Mouse (Mus musculus): ENCODE measurements around the gene B4galt2. TPM values are rescaled to one million over a fixed set of nuclear protein-coding genes. Genes with fewer than 3 reads are reported as not detected.

The B4galt2 gene
- polyA plus RNA-seq, 1 experiment from 2014 or later: 27.6 TPM

DNA sequence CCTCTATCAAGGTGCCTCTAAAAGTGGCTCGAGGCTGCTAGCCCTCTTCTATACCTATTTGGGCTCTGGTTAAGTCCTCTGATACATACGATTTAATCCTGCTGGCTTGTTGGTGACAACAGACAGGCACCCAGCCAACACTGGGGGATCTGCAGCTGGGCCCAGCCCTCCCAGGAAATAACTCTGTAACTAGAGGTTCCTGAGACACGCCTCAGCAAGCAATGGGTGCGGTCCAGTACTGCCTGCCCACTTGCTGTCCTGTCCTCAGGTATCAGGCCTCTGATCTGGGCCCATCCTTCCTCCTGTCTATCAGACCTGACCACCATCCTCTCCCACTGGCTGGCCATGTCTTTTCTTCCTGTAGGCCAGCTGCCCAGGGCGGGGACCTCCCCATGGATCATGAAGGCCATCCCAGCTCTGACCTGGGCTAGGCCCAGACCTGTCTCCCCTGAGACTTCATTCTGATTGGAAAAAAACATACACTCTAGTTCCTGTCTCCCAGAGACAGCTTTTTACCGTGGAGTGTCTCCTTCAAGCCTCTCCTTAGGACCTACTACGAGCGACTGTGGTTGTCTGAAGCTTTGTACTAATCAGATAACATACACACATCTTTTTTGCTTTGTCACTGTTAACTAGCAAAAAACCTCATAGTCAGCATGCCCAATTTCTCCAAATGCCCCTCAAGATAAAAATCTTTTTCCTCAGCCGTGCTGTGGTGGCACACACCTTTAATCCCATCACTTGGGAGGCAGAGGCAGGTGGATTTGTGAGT, 51.2 kb downstream of the B4galt2 start:
- Histone ChIP-seq H3K9ac (no peak overlapping the region), H3K27me3 (peaks cover 6% of the 10 kb centered on the region; the same call in 1 of the 2 replicates), H3K9me3 (no peaks in the 10 kb centered on the region), H3K4me2 (no peak overlapping the region), H3K4me3 (no peak overlapping the region), H3K4me1 (peaks cover 28% of the 10 kb centered on the region), H3K27ac (no peak overlapping the region), H3K36me3 (no peaks in the 10 kb centered on the region)
- no peak for ATAC-seq (ENCODE audit: insufficient number of reproducible peaks, low FRiP score, low TSS enrichment, low read depth)
- 75% methylated on average over 9 of the region's 9 CpGs for WGBS

DNA sequence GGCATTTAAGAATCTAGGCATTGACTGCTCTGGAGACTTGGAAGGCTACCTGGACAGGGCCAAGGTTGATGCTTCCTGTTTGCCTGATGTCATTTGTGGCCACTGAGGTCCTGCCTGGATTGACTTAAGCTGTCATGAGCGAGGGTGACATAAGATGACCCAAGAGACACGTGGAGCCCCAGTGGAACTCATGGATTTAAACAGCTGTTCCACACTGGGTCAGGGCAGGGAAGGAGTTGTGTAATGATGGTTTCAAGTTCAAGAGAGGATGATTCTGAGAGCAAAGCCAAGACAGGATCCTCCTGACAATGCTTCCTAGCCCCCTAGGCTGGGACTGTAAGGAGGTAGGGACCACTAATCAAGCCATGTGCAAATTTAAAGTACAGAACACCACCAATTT, 51.8 kb downstream of the B4galt2 start:
- no peak overlapping the region for H3K9ac ChIP-seq
- no peak overlapping the region for H3K4me2 ChIP-seq
- peaks cover 23% of the 10 kb centered on the region for H3K4me1 ChIP-seq
- no peak for ATAC-seq (ENCODE audit: insufficient number of reproducible peaks, low FRiP score, low TSS enrichment, low read depth)
- H3K4me3 ChIP-seq: no peak overlapping the region
- H3K27me3 ChIP-seq: peaks cover 6% of the 10 kb centered on the region; the same call in 1 of the 2 replicates
- no peaks in the 10 kb centered on the region for H3K36me3 ChIP-seq
- WGBS: 59% methylated on average over 2 of the region's 2 CpGs
- no peak overlapping the region for H3K27ac ChIP-seq
- no peaks in the 10 kb centered on the region for H3K9me3 ChIP-seq

DNA sequence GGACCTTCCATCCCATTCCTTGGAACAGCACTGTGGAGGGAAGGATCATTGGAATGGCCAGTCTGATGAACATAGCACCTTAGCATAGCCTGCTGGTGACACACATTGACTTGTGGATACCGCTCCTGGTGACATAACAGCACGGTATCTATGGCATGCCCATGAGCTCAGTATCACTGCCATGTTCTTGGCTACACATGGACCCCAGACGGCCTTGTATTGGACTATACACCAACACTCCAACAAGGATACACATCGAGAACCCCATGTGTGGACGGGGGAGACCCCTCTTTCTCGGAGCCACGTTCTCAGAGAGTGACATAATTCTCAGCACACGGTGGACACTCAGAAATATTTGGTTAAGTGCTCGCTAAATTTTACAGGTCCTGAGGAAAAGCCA, 52.5 kb downstream of the B4galt2 start:
- Histone ChIP-seq H3K9ac (no peak overlapping the region), H3K9me3 (no peaks in the 10 kb centered on the region)
- WGBS: 87% methylated on average over 9 of the region's 9 CpGs

DNA sequence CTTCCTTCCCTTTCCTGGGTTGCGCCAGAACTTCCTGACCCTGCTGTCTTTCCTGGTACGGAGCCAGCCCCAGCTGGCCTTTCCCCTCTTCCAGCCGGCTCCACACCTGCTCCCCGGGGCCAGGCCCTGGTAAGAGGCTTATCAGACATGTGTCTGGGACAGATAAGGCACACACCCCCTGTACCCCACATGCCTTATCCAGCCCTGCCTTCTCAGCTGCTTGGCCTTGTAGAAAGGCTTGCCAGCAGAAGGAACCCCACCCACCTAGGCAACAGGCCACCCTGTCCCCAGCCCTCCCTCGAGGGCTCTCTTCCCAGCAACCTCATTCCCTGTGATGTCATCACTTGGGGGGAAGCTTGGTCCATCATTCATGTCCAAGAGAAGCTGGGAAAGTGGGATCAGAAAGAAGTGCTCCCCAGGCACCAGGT, 53.1 kb downstream of the B4galt2 start:
- Histone ChIP-seq H3K9ac (no peak overlapping the region), H3K4me2 (0 out of 2 replicates have a peak overlapping the region, but pooled peaks have one; percentile 11), H3K27ac (no peak overlapping the region), H3K4me3 (no peak overlapping the region), H3K27me3 (peaks cover 6% of the 10 kb centered on the region; the same call in 1 of the 2 replicates), H3K4me1 (peaks cover 23% of the 10 kb centered on the region), H3K9me3 (no peaks in the 10 kb centered on the region), H3K36me3 (no peaks in the 10 kb centered on the region)
- ATAC-seq (ENCODE audit: insufficient number of reproducible peaks, low FRiP score, low TSS enrichment, low read depth): peak; percentile 44; the same call in 1 of the 2 replicates
- 19% methylated on average over 5 of the region's 5 CpGs for WGBS

More for the DNA sequence above, 52.5 kb downstream of the B4galt2 start:
- Histone ChIP-seq H3K27me3 (peaks cover 6% of the 10 kb centered on the region; the same call in 1 of the 2 replicates), H3K4me1 (peaks cover 23% of the 10 kb centered on the region), H3K4me3 (no peak overlapping the region), H3K36me3 (no peaks in the 10 kb centered on the region), H3K4me2 (no peak overlapping the region), H3K27ac (no peak overlapping the region)
- ATAC-seq (ENCODE audit: insufficient number of reproducible peaks, low FRiP score, low TSS enrichment, low read depth): no peak

DNA sequence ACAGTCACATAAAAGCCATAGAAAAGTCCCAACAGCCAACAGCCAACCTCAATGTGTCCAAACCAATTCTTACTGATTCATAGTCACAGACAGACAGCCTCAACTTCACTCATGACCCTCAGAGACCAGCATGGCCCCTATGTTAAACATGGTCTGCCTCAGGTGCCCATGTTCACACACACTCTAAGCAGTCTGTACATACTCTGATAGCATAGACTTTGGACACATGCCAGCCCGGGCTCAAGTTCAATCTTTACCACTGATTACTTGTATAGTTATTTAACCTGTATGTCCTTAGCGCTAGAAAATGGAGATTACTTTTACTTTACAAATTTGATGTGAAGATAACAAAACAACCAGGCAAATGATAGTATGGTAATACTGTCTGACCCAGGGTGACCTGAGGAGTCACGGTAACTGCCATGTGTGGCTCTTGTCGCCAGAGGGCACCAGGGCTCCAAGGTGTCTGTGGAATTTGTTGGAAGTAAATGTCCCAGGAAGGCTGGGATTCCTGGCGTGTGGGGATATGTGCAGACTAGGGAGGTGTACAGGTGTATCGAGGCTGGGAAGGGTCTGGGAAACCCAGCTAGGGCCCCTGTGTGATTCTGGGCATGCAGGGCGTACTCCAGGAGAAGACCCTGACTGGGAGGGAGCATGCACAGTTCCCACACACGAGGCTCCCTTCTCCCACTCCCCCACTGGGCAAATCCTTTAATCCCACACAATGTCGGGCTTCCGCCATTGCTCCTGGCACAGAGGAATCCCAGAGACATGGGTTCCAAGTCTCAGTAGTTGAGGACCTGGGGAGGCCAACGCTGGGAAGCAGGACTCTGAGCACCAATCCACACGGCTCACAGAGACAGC, 53.8 kb downstream of the B4galt2 start:
- ATAC-seq (ENCODE audit: insufficient number of reproducible peaks, low FRiP score, low TSS enrichment, low read depth): 0 out of 2 replicates have a peak, but pooled peaks have one; percentile 36
- Histone ChIP-seq H3K27ac (no peak overlapping the region), H3K27me3 (peaks cover 6% of the 10 kb centered on the region; the same call in 1 of the 2 replicates), H3K36me3 (no peaks in the 10 kb centered on the region), H3K4me3 (no peak overlapping the region; the same call in 1 of the 2 replicates), H3K4me2 (0 out of 2 replicates have a peak overlapping the region, but pooled peaks have one; percentile 11), H3K9ac (no peak overlapping the region), H3K4me1 (peaks cover 18% of the 10 kb centered on the region), H3K9me3 (no peaks in the 10 kb centered on the region)
- WGBS: 9% methylated on average over 12 of the region's 12 CpGs

DNA sequence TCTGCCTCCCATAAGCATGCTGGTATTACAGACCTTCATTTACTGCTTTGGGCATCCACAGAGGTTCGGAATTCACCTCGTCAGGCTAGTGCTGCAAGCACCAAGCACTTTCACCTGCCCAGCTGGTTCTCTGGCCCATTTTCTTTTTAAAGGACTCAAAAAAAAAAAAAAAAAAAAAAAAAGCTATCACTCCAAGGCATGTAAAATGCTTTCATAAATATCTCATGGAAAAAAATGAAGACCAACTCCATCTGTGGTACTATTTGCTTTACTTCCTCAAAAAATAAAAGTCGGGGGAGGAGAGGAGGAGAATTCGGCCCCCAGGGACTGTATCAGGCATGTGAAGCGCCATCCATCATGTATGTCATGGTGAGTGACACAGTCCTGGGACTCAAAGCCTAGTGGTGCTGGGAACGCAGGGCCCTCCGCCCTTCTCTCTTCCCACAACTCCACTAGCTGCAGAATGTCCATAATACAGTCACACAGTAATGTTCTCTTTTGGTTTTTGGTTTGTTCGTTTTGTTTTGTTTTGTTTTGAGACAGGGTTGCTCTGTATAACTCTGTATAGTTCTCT, 54.6 kb downstream of the B4galt2 start:
- peaks cover 6% of the 10 kb centered on the region; the same call in 1 of the 2 replicates for H3K27me3 ChIP-seq
- no peak overlapping the region for H3K27ac ChIP-seq
- ATAC-seq (ENCODE audit: insufficient number of reproducible peaks, low FRiP score, low TSS enrichment, low read depth): no peak
- H3K36me3 ChIP-seq: no peaks in the 10 kb centered on the region
- no peak overlapping the region for H3K4me3 ChIP-seq
- 65% methylated on average over 8 of the region's 8 CpGs for WGBS
- no peak overlapping the region for H3K9ac ChIP-seq
- no peaks in the 10 kb centered on the region for H3K9me3 ChIP-seq
- no peak overlapping the region for H3K4me2 ChIP-seq
- peaks cover 13% of the 10 kb centered on the region for H3K4me1 ChIP-seq

Other genes with a start within 250 kb of the B4galt2 start
- gene Dmap1, start 201.2 kb downstream of the B4galt2 start, polyA plus RNA-seq (2015; fragmentation: Nextera tagmentation; extraction: Ambion mirVana): 51.8 and 58.0 TPM in 2 replicates
- not detected in 2 replicates for gene Gm12845, start 159.1 kb downstream of the B4galt2 start, polyA plus RNA-seq (2015; fragmentation: Nextera tagmentation; extraction: Ambion mirVana)
- not detected in 2 replicates for gene Klf17, start 117.8 kb downstream of the B4galt2 start, polyA plus RNA-seq (2015; fragmentation: Nextera tagmentation; extraction: Ambion mirVana)
- gene Slc6a9, start 49.0 kb downstream of the B4galt2 start, polyA plus RNA-seq (2015; fragmentation: Nextera tagmentation; extraction: Ambion mirVana): 11.6 and 13.1 TPM in 2 replicates
- gene Ccdc24, start 10.9 kb downstream of the B4galt2 start, polyA plus RNA-seq (2015; fragmentation: Nextera tagmentation; extraction: Ambion mirVana): 0.66 and 1.2 TPM in 2 replicates
- 229 and 243 TPM in 2 replicates for gene Atp6v0b, start 3.8 kb upstream of the B4galt2 start, polyA plus RNA-seq (2015; fragmentation: Nextera tagmentation; extraction: Ambion mirVana)
- 16.2 and 16.8 TPM in 2 replicates for gene Dph2, start 8.5 kb upstream of the B4galt2 start, polyA plus RNA-seq (2015; fragmentation: Nextera tagmentation; extraction: Ambion mirVana)
- gene Ipo13, start 31.5 kb upstream of the B4galt2 start, polyA plus RNA-seq (2015; fragmentation: Nextera tagmentation; extraction: Ambion mirVana): 39.0 and 41.1 TPM in 2 replicates
- 5.4 and 5.7 TPM in 2 replicates for gene Artn, start 46.3 kb upstream of the B4galt2 start, polyA plus RNA-seq (2015; fragmentation: Nextera tagmentation; extraction: Ambion mirVana)